Mouse (Mus musculus): Measurements from ENCODE around the gene Lgr4. TPM values are rescaled to one million over a fixed set of nuclear protein-coding genes. Genes with fewer than 3 reads are reported as not detected.

The Lgr4 gene
- total and polyA plus RNA-seq, 3 experiments = 4.3 to 4.5 TPM; not detected in 1

DNA sequence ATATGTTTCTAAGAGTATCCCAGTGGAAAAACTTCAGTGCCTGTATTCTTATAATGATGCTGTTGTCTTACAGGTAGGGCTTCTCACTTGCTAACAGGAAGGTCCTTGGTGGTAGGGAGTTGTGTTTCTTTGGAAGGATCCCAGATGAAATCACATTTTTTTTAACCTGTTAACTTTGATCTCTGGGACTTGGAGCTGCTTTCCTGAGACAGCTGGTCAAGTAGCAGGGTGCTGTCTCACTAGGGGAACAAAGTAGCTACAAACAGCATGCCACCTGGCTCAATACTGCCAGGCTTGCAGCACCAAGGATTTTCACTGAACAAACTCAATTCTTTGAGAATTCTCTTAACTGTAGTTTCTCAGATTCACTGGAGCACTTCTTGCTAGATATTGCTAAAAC, 10.4 kb downstream of the Lgr4 start:
- Histone ChIP-seq H3K27me3 (ENCODE audit: control insufficient read depth in 1 of 2, insufficient read depth in 2 of 2, low read length in 2 of 2) (no peaks in the 10 kb centered on the region), H3K79me2 (ENCODE audit: control insufficient read depth, insufficient read depth, low read length, poor library complexity) (no peaks in the 10 kb centered on the region; the same call in 1 of the 2 replicates), H3K9ac (ENCODE audit: control insufficient read depth, low read depth, low read length, poor library complexity, severe bottlenecking) (no peak overlapping the region), H3K27ac (ENCODE audit: control insufficient read depth, low read depth, low read length) (no peak overlapping the region), H3K9me3 (replicated peaks; ENCODE audit: insufficient read depth, low read length) (no peaks in the 10 kb centered on the region), H3K4me3 (ENCODE audit: control insufficient read depth in 1 of 2, insufficient read depth in 1 of 2, low read depth in 2 of 2, low read length in 2 of 2) (no peak overlapping the region), H3K36me3 (ENCODE audit: control insufficient read depth in 1 of 2, insufficient read depth in 2 of 2, low read length in 2 of 2) (peaks cover 0 to 4% of the 10 kb centered on the region in 2 experiments; a peak in 2 of 4 replicates), H3K4me1 (ENCODE audit: control insufficient read depth in 1 of 2, insufficient read depth in 2 of 2, low read length in 2 of 2) (peaks cover 0 to 6% of the 10 kb centered on the region in 2 experiments; a peak in 2 of 4 replicates)
- TF ChIP-seq NELFE (IDR thresholded peaks at IDR 0.05; ENCODE audit: low read depth, low read length) = no peak
- no peak for TF ChIP-seq NRF1 (IDR thresholded peaks at IDR 0.05; ENCODE audit: insufficient read depth, low read depth, low read length, poor library complexity, severe bottlenecking)
- no peak for TF ChIP-seq POLR2AphosphoS2 (IDR thresholded peaks at IDR 0.05; ENCODE audit: low read length)
- no peak for TF ChIP-seq MAZ (IDR thresholded peaks at IDR 0.05; ENCODE audit: low read depth, low read length)
- TF ChIP-seq KAT2A (conservative IDR thresholded peaks at IDR 0.05; ENCODE audit: low read depth, low read length) = no peak
- TF ChIP-seq MYC (IDR thresholded peaks at IDR 0.05; ENCODE audit: low read depth, low read length) = no peak
- TF ChIP-seq ETS1 (IDR thresholded peaks at IDR 0.05; ENCODE audit: low read depth, low read length) = no peak
- no peak for TF ChIP-seq SIN3A (IDR thresholded peaks at IDR 0.05; ENCODE audit: low read length)
- no peak for TF ChIP-seq USF1 (IDR thresholded peaks at IDR 0.05; ENCODE audit: low read depth, low read length)
- no peak for DNase-seq (ENCODE audit: low read depth, low spot score)

GRCm38 (mm10) chr2:109928791-109929190, 11.3 kb downstream of the Lgr4 start:
- H3K36me3 ChIP-seq (ENCODE audit: control insufficient read depth in 1 of 2, insufficient read depth in 2 of 2, low read length in 2 of 2) = peaks cover 0 to 4% of the 10 kb centered on the region in 2 experiments; a peak in 2 of 4 replicates
- H3K79me2 ChIP-seq (ENCODE audit: control insufficient read depth, insufficient read depth, low read length, poor library complexity) = no peaks in the 10 kb centered on the region
- H3K27ac ChIP-seq (ENCODE audit: control insufficient read depth, low read depth, low read length) = no peak overlapping the region
- H3K9me3 ChIP-seq (replicated peaks; ENCODE audit: insufficient read depth, low read length) = no peaks in the 10 kb centered on the region
- H3K4me3 ChIP-seq (ENCODE audit: control insufficient read depth in 1 of 2, insufficient read depth in 1 of 2, low read depth in 2 of 2, low read length in 2 of 2) = no peak overlapping the region
- no peak overlapping the region for H3K9ac ChIP-seq (ENCODE audit: control insufficient read depth, low read depth, low read length, poor library complexity, severe bottlenecking)
- peaks cover 0 to 6% of the 10 kb centered on the region in 2 experiments; a peak in 2 of 4 replicates for H3K4me1 ChIP-seq (ENCODE audit: control insufficient read depth in 1 of 2, insufficient read depth in 2 of 2, low read length in 2 of 2)
- peak; percentile 19 for DNase-seq (ENCODE audit: low read depth, low spot score)
- no peak for TF ChIP-seq ZMIZ1 (IDR thresholded peaks at IDR 0.05; ENCODE audit: low read depth, low read length)
- 0 out of 2 replicates have a peak, but pooled peaks have one; percentile 6 for TF ChIP-seq MXI1 (IDR thresholded peaks at IDR 0.05; ENCODE audit: low read depth, low read length)
- H3K27me3 ChIP-seq (ENCODE audit: control insufficient read depth in 1 of 2, insufficient read depth in 2 of 2, low read length in 2 of 2) = no peaks in the 10 kb centered on the region

DNA sequence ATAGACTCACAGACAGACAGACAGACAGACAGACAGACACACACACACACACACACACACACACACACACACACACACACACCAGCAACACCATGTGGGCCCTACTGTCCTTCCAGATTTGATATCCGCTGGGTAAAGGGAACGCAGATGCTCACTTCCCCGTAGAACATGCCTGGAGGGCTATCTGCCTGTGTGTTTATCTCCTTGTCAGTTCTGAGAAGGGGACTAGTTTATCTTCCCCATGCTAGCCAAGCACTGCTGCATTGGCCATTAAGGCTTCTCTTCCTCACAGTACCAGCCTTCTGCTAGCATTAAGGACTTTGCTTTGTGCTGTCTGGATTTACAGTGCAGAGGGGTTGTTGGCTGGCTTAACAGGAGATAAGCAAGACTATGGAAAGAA, 11.8 kb downstream of the Lgr4 start:
- peak; percentile 65 for TF ChIP-seq GATA1 (IDR thresholded peaks at IDR 0.05; ENCODE audit: low read depth, low read length)
- TF ChIP-seq TBP (IDR thresholded peaks at IDR 0.05; ENCODE audit: low read depth, low read length) = peak; percentile 62; the same call in 1 of the 2 replicates
- peak; percentile 19 to 34; a peak in 1 of 4 replicates for TF ChIP-seq EP300 (IDR thresholded peaks at IDR 0.05; ENCODE audit: low read depth in 1 of 2, low read length in 2 of 2)
- TF ChIP-seq RCOR1 (IDR thresholded peaks at IDR 0.05; ENCODE audit: low read depth, low read length) = peak; percentile 47; the same call in 1 of the 2 replicates
- TF ChIP-seq MXI1 (IDR thresholded peaks at IDR 0.05; ENCODE audit: low read depth, low read length) = peak; percentile 42; the same call in 1 of the 2 replicates
- no peak for TF ChIP-seq CHD1 (IDR thresholded peaks at IDR 0.05; ENCODE audit: low read depth, low read length)
- TF ChIP-seq ZC3H11A (IDR thresholded peaks at IDR 0.05; ENCODE audit: low read depth, low read length) = no peak
- H3K27ac ChIP-seq (ENCODE audit: control insufficient read depth, low read depth, low read length) = no peak overlapping the region
- no peaks in the 10 kb centered on the region for H3K27me3 ChIP-seq (ENCODE audit: control insufficient read depth in 1 of 2, insufficient read depth in 2 of 2, low read length in 2 of 2)
- no peaks in the 10 kb centered on the region for H3K79me2 ChIP-seq (ENCODE audit: control insufficient read depth, insufficient read depth, low read length, poor library complexity)
- peak; percentile 64 for DNase-seq (ENCODE audit: low read depth, low spot score)
- no peaks in the 10 kb centered on the region for H3K9me3 ChIP-seq (replicated peaks; ENCODE audit: insufficient read depth, low read length)
- peaks cover 0 to 6% of the 10 kb centered on the region in 2 experiments; a peak in 2 of 4 replicates for H3K4me1 ChIP-seq (ENCODE audit: control insufficient read depth in 1 of 2, insufficient read depth in 2 of 2, low read length in 2 of 2)
- H3K4me3 ChIP-seq (ENCODE audit: control insufficient read depth in 1 of 2, insufficient read depth in 1 of 2, low read depth in 2 of 2, low read length in 2 of 2) = no peak overlapping the region
- peaks cover 0 to 4% of the 10 kb centered on the region in 2 experiments; a peak in 2 of 4 replicates for H3K36me3 ChIP-seq (ENCODE audit: control insufficient read depth in 1 of 2, insufficient read depth in 2 of 2, low read length in 2 of 2)
- no peak overlapping the region for H3K9ac ChIP-seq (ENCODE audit: control insufficient read depth, low read depth, low read length, poor library complexity, severe bottlenecking)

Measured in MEL (cell line).